Mouse (Mus musculus) right cerebral cortex, adult 18-20 months (tissue): ENCODE measurements around the gene Olfr12.

Experiments
- DNase-seq: peaks from one replicate; pipeline ENCODE4 v3.0.0; 2022; ENCODE audit warnings: mixed read lengths

Gene Olfr12

DNA sequence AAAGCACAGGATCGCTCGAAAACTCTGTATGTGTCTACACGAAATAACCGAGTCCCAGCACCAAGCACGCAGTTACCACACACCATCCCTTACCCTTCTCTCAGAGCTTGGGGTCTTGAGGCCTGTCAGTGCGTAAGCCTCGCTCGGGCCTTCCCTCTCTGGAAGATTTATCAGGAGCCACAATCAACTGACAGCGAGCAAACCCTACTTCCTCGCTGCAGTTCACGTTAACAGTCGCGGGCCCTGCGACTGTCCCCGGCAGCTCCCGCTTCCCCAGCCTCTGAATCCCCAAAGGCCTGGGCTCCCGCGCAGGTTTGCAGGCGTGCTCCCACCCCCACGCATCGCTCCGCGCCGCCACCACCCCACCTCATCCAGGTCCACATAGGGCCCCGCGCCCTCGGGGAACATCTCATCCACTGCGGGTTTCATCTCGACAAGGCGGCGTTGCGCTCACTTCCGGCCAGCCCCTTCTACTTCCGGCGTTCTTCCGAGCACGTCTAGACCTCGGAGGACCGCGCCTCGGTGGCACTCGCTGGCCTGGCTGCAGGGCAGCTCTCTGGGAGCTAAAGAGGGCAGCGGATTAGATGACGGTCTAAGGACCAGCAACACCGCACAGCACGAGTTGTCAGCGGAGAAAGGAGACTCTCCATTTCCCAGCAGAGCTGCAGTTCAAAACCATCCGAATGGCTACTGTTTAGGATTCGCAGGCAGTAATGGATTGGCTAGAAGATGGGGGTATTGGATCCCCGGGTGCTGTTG lies 24.1 kb downstream of the Olfr12 start, which contains the start of gene Cops9:
Gene Cops9 (minus strand): TSS at position 472 of the 759 bp plus-strand sequence.
- DNase-seq = peak; percentile 91

DNA sequence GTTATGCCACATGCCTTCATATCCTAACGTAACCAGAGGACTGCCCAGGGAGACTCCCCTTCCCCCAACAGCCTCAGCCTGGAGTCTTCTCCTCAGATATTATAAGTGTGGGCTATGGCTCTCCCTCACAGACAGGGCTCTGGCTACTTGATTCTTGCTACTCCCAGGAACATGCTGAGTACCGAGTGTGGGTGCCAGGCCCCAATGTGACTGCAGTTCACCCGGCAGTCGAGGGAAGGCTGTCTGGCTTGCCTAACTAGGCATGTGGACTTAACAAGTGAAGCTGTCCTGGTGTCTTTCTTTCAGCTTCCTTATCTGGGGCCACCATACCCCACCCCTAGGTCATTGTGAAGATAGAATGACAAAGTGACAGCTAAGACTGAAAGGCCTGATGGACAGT lies 26.1 kb downstream of the Olfr12 start:
- DNase-seq = no peak

DNA sequence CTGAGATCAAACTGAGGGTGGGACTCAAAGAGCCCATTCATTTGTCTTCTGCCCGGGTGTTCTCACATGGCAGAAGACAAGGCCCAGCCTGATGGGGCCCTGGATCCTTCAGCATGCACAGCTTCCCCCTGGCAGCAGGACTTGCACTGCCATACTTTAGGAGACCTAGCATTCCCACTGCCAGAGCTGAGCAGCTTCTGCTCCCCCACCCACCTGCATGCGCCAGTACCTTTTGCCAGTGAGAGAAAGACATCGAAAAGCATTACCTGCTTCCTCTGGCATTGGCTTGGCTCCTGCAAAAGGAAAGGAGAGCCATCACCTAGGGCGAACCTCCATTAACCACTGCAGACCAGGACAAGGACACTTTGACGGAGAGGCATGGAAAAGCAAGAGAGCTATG lies 27.3 kb downstream of the Olfr12 start:
- DNase-seq = no peak

DNA sequence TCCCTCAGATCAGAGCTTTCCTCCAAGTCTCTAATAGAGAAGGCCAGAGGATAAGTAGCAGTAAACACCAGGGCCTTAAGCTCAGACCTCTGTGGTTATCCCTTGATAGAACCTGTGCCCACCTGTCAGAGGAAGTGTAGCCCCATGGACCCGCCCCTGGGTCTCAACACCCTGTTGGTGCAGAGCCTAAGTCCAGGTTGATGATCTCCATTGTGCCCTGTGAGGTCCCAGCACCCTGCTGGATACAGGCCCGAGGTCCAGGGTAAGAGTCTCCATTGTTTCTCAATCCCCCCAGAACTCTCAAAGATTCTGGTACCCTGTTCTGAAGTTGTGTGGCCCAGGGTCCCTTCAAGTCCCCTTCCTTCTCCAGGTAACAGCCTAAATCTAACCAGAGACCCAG lies 28.5 kb downstream of the Olfr12 start:
- no peak for DNase-seq

DNA sequence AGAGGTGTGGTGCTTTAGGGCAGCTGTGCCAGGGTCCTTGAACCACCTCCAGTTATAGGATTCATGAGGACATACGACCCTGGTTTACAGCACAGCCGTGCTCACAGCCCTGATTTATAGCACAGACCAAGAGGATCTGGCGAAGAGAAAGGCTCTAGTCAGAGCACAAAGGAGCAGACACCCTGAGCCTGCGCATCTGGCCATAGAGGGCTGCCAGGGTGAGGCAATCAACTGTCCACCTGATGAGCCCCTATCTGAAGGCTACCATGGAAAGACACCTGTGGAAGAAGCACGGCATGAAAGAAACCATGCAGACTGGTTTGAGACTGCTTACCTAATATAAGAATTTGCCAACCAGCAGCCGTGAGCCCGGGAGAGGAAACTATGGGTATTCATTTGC lies 29.0 kb downstream of the Olfr12 start:
- DNase-seq = no peak

DNA sequence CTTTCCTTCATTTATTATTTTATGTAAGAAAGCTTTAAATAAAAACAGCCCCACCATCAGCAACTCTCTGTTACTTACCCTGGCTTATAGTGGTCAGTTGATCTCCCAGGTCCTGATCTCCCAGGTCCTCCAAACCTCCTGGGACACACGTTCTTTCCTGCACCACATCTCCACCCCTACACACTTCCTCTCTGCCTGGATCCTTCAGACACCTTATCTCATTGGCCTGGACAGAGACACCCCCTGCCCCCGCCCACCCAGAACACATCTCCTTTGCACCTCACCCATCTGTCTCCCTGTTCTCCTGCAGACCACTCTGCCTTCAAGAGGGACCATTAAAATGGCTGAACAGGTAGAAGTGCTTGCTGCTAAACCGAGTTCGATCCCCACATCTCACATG lies 29.4 kb downstream of the Olfr12 start:
- no peak for DNase-seq

DNA sequence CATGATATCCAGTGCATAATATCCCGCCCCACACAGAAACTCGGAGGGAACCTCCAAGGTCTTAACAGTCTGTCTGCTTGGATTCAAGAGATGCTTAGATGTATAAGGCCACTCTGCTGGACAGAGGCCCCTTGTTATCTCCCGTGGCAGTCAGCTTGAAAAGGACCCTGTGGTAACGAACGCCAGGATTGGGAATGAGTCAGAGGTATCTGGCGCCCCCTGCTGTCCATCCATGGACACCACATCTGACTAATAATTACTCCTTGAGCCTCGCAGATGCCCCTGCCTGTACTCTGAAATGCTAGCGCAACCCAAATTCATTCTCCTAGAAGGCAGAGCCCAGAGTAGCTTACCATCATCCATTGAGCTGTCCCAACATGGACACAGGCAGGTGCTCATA lies 30.2 kb downstream of the Olfr12 start:
- peak; percentile 59 for DNase-seq

DNA sequence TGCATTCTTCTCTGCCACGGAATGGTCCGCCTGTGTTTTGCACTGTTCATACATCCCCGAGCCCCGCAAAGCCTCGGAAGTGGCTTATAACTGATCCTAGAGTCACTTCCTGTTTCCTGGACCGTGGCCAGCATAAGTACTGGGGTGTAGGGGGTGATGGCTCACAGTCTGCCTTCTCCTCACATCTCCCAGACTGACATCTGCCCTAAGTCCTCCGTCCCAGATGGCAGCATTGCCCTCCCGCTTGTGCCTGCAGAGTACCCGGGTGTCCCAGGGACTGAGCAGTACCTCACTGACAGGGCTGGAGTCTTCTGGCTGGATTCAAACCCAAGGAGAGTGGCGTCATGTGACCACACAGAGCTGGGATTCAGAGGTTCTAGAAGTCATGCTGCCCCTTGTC lies 30.6 kb downstream of the Olfr12 start:
- DNase-seq = no peak

DNA sequence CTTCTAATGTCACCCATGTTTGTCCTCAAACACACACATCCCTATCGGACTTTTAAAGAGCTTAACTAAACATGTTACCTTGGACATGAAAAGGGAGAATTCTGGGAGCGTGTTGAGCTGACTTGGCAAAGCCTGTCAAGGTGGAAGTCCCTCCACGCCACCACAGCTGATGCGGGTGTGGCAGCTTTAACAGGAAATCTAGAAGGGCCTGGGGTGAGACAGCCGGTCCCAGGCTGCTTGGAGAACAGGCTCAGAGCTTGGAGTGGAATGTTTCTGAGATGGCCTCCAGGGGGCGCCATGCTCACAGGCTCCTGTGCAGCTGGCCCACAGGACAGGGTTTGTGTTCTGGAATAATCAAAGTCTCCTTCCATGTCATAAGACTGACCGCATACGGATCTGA lies 31.1 kb downstream of the Olfr12 start, which contains the start of gene Otos:
Gene Otos (minus strand): TSS at position 169 of the 400 bp plus-strand sequence.
- peak; percentile 77 for DNase-seq

DNA sequence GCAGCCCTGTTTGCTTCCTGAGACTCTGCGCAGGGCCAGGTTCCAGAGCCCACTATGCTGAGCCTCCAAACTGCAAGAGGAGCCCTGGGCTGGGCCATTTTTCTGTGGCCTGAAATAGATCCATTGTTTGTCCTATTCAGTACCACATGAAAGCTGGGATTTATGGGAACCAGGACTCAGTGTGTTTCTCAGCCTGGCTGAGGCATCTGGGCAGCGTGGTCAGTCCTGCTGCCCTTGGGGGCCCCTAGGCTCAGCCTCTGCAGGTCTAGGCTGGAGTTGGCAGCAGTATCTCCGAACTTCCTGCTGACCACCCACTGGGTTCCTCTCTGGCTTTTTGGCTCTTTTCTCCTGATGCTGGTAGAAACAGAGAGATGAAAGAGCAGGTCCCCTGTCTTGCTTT lies 33.9 kb downstream of the Olfr12 start:
- DNase-seq = no peak

DNA sequence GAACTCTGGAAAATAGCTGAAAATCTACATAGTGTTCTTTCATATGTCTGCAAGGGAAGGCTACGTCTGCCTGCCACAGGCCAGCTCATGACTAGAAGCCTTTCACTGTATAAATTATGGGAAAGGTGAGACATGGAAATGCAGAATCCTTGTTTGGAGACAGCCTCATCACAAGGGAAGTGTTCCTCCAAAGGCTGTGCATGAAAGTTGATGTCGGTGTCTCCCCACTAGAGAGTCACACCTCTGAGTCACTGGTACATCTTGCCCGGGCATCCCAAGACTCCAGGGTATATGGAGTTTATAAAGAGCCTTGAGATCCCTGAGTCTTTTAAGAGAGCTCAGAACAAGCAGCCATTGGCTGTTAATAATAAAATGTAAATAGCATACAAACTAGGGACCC lies 35.6 kb downstream of the Olfr12 start:
- DNase-seq = peak; percentile 29

DNA sequence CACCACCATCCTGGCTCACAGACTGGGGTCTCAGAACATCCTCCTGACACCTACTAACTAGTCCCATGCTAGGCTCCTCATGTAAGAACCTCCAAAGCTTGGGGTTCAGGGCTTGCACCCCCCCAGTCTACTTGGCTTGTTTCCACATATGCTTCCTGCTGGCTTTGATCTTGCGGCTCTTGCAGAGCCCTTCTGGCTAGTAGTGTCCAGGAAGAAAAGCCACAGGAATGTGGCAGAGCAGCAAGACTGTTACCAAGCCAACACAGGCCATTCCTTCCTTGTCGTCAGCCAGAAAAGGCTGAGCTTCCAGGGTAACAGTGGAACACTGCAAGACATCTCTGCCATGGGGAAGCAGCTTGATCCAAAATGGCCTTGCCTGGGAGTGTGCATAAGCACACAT lies 37.1 kb downstream of the Olfr12 start:
- DNase-seq = no peak

DNA sequence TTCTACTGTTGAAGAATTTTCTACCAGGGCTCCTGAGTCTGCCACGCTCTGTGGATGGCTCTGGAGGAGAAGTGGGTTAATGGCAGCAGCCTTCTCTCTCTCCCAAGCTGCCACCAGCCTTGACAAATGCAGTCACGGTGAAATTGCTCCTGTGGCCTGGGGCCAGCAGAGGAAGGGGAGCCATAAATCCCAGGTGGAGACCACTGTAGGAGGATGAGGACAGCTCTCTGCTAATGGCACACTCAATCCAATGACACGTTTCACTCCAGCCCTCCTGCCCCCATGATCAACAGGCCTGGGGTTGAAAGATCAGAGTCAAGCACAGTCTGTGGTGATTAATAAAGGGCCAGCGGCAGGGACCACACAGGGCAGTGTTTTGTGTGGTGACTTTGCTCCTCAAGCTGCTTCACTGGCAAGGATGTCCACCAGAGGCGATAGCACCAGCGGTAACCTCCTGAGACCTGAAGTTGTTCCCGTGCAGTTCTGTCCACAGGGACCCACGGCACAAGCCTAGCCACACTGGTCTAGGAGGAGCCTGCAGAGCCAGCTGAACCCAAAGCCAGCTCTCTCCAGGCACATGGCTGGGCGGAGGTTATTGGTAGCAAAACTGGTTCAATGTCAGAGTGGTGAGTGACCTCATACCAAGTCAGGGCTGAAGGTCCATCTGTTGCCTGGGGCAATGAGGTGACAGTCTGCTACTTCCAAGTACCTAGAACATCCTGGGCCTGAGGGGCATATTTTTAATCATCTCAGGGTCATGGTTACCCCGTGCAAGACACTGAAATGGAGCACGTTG lies 39.6 kb downstream of the Olfr12 start:
- no peak for DNase-seq

DNA sequence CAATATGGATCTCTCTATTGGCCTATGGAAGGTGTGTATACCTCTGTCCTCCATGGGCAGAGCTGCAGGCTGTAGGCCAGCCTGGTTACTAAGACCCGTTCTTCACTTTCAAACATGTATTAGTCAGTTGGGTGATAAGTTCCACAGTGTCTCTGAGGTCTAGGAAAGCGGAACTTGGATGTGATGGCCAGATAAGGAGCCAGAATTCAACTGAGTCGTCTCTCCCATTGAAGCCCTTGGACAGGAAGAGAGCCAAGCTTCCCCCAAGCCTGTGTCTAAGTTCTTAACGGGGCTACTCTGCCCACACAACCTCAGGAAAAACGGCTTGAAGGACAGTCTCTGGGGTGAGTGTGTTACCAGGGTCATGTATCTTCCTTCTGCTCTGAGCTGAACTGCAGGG lies 41.8 kb downstream of the Olfr12 start:
- no peak for DNase-seq

DNA sequence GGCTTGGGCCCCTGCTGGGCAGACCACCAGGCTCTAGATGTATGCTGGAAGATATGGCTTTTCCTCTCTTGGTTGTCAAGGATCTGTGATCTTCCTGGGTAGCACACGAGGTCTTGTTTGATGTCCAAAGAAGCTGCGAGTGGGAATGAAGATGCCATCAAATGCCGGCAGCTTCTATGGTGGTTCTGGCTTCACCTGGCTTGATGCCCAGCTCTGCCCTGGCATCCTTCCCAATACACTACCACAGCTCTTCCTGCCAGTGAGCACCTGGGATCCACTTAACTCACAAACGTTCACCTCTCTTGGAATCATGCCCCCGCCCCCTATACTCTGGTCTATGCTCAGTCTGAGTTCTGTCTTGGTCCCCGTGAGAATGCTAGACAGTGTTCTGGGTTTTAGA lies 49.5 kb downstream of the Olfr12 start:
- no peak for DNase-seq

DNA sequence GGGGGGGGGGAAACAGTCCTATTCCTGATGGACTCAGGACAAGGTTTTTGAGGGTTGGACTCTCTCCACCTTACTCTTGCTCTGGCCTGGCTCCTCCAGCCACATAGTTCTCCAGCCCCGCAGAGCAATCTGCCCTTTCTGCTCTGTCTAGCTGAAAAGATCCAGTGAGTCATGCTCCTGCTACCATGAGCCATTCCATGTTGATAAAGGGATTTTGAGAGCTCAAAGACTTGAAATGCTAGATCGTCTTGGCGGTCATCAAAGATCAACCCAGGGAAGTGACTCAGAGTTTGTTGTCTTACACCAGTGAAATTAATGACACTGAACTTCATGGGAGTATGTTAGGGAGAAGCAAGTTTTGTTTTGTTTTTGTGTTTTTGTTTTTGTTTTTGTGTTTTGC lies 51.8 kb downstream of the Olfr12 start:
- DNase-seq = no peak

DNA sequence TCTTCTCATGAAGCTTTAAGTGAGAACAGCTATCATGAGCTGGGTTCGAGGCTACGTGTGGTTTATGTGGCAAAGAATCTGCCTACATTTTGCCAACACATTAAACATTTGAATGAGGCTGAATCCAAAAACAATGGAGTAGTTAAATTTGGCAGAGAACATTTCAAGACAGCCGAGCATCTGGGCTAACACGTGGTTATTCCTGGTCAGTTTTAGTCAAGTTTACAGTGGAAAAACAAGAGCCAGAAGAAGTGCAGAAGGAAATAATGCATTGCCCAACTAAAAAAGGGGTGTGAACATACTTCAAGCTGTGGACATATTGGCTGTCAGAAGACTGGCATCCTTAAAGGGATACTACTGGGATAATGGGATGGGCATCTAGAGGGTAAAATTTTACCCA lies 53.7 kb downstream of the Olfr12 start:
- DNase-seq = no peak
